18 mouse cellular contexts compared by ENCODE assay signal in genomic region chr4:138131716-138132115, GRCm38 (mm10).
DNase-seq lines count a peak whose midpoint lies in the region; ATAC-seq and TF ChIP-seq lines count a peak whose summit lies in the region.
"Had no signal": no experiment of that assay in that cellular context is flagged by ENCODE, and none has a peak within 500 bp of the region (broad histone marks: within the 10 kb centered on the region; RNA-seq: fewer than 3 reads in every experiment).

No protein-coding gene starts in this region.

- intact Hi-C loops in left cerebral cortex, adult 2 months (cut with DNase I): no loop called here

- peaks cover 34% of the 10 kb centered on the region for H3K4me1 ChIP-seq in hindbrain, embryonic 13.5 days (replicated peaks)
- no peaks in the 10 kb centered on the region for H3K4me1 ChIP-seq in hindbrain, postnatal 0 days (ENCODE audit: insufficient read depth, low read length)
- peaks cover 18% of the 10 kb centered on the region for H3K4me1 ChIP-seq in neural tube, embryonic 15.5 days
- H3K4me1 ChIP-seq: embryonic facial prominence, embryonic 12.5 days; embryonic facial prominence, embryonic 15.5 days had no signal

- ATAC-seq in hindbrain, embryonic 13.5 days (ENCODE audit: low FRiP score): no peak
- ATAC-seq in hindbrain, postnatal 0 days: no peak
- ATAC-seq in neural tube, embryonic 15.5 days (ENCODE audit: low FRiP score): no peak
- ATAC-seq: CD4-positive, CD25-positive, alpha-beta regulatory T cell, adult 4 months; forebrain, embryonic 14.5 days had no signal

- H3K27ac ChIP-seq in hindbrain, embryonic 13.5 days: 0 out of 2 replicates have a peak overlapping the region, but pooled peaks have one; percentile 56
- no peak overlapping the region for H3K27ac ChIP-seq in hindbrain, postnatal 0 days
- peak overlapping the region; percentile 44; the same call in 1 of the 2 replicates for H3K27ac ChIP-seq in left cerebral cortex, adult 2 months
- peak overlapping the region; percentile 51; the same call in 1 of the 2 replicates for H3K27ac ChIP-seq in neural tube, embryonic 15.5 days (replicated peaks)
- H3K27ac ChIP-seq: embryonic facial prominence, embryonic 12.5 days; embryonic facial prominence, embryonic 15.5 days; gastrocnemius, adult 2 months had no signal

- no peak for TF ChIP-seq CTCF in hindbrain, postnatal 0 days (IDR thresholded peaks at IDR 0.05; ENCODE audit: low read depth)
- TF ChIP-seq CTCF in left cerebral cortex, adult 2 months (IDR thresholded peaks at IDR 0.05): no peak

- peaks cover 31% of the 10 kb centered on the region for H3K36me3 ChIP-seq in hindbrain, embryonic 13.5 days
- H3K36me3 ChIP-seq in hindbrain, postnatal 0 days (ENCODE audit: insufficient read depth, low read length): peaks cover 10% of the 10 kb centered on the region; the same call in 1 of the 2 replicates
- peaks cover 20% of the 10 kb centered on the region for H3K36me3 ChIP-seq in neural tube, embryonic 15.5 days

- no peak overlapping the region for H3K9ac ChIP-seq in hindbrain, embryonic 13.5 days
- no peak overlapping the region for H3K9ac ChIP-seq in hindbrain, postnatal 0 days (replicated peaks; ENCODE audit: low read length)
- H3K9ac ChIP-seq in neural tube, embryonic 15.5 days (replicated peaks): no peak overlapping the region
- H3K9ac ChIP-seq: embryonic facial prominence, embryonic 12.5 days; embryonic facial prominence, embryonic 15.5 days; forebrain, postnatal 0 days had no signal

- H3K27me3 ChIP-seq in hindbrain, embryonic 13.5 days: no peaks in the 10 kb centered on the region
- no peaks in the 10 kb centered on the region for H3K27me3 ChIP-seq in hindbrain, postnatal 0 days (ENCODE audit: insufficient read depth, low read length)
- no peaks in the 10 kb centered on the region for H3K27me3 ChIP-seq in neural tube, embryonic 15.5 days (replicated peaks)
- H3K27me3 ChIP-seq: embryonic facial prominence, embryonic 12.5 days; embryonic facial prominence, embryonic 15.5 days had no signal

- DNase-seq in hindbrain, postnatal 0 days (ENCODE audit: low spot score): no peak
- no peak for DNase-seq in left cerebral cortex, adult 2 months (ENCODE audit: extremely low spot score in 1 of 2, low spot score in 2 of 2)
- DNase-seq in left cerebral cortex, adult 18-20 months (ENCODE audit: low spot score in 2 of 2): no peak
- DNase-seq in neural tube, embryonic 10.5 days (ENCODE audit: extremely low spot score, low spot score): no peak
- DNase-seq: cerebellum, adult 11 months; cerebellum, adult 2 months; cerebellum, adult 9-11 months; cerebellum, postnatal 25 days; forebrain, postnatal 0 days; gastrocnemius, postnatal 14 days had no signal

- H3K4me3 ChIP-seq in hindbrain, embryonic 13.5 days: no peak overlapping the region
- H3K4me3 ChIP-seq in hindbrain, postnatal 0 days (ENCODE audit: low read length): no peak overlapping the region
- H3K4me3 ChIP-seq in left cerebral cortex, adult 2 months: no peak overlapping the region
- H3K4me3 ChIP-seq in neural tube, embryonic 15.5 days (replicated peaks): no peak overlapping the region
- H3K4me3 ChIP-seq: embryonic facial prominence, embryonic 12.5 days; embryonic facial prominence, embryonic 15.5 days; gastrocnemius, adult 2 months had no signal

- 91% methylated on average over 3 of the region's 3 CpGs for WGBS in hindbrain, embryonic 13.5 days
- 77% methylated on average over 3 of the region's 3 CpGs for WGBS in hindbrain, postnatal 0 days
- 82% methylated on average over 3 of the region's 3 CpGs for WGBS in neural tube, embryonic 15.5 days

- H3K4me2 ChIP-seq in hindbrain, embryonic 13.5 days: no peak overlapping the region
- no peak overlapping the region for H3K4me2 ChIP-seq in hindbrain, postnatal 0 days (ENCODE audit: low read depth, low read length)
- H3K4me2 ChIP-seq in neural tube, embryonic 15.5 days: no peak overlapping the region
- H3K4me2 ChIP-seq: embryonic facial prominence, embryonic 12.5 days; embryonic facial prominence, embryonic 15.5 days; heart, embryonic 11.5 days had no signal

- no peaks in the 10 kb centered on the region for H3K9me3 ChIP-seq in hindbrain, embryonic 13.5 days
- no peaks in the 10 kb centered on the region for H3K9me3 ChIP-seq in hindbrain, postnatal 0 days (ENCODE audit: low read length)
- H3K9me3 ChIP-seq in neural tube, embryonic 15.5 days (replicated peaks): no peaks in the 10 kb centered on the region
- H3K9me3 ChIP-seq: embryonic facial prominence, embryonic 12.5 days; embryonic facial prominence, embryonic 15.5 days had no signal
